Mouse (Mus musculus): ENCODE results near the gene Myrfl. TPM values are rescaled to one million over a fixed set of nuclear protein-coding genes. Genes with fewer than 3 reads are reported as not detected.

Myrfl gene
- total RNA-seq, 2 experiments from 2014 or later, result 0.23 TPM; not detected in 1

- no peak overlapping the region for H3K27ac ChIP-seq
- H3K4me3 ChIP-seq, result no peak overlapping the region
- TF ChIP-seq CTCF (IDR thresholded peaks at IDR 0.05), result no peak
- intact Hi-C loops (cut with DNase I), result no loop called here
- DNase-seq (ENCODE audit: extremely low spot score in 1 of 2, low spot score in 2 of 2), result no peak
Observed at GRCm38 (mm10) chr10:116923651-116924495, 27.2 kb upstream of the Myrfl start.

GRCm38 (mm10) chr10:116922161-116922560 lies 25.4 kb upstream of the Myrfl start:
- no peak overlapping the region for H3K4me3 ChIP-seq
- DNase-seq (ENCODE audit: extremely low spot score in 1 of 2, low spot score in 2 of 2), result no peak
- TF ChIP-seq CTCF (IDR thresholded peaks at IDR 0.05), result no peak
- intact Hi-C loops (cut with DNase I), result no loop called here
- no peak overlapping the region for H3K27ac ChIP-seq

- no peak overlapping the region for H3K4me3 ChIP-seq
- TF ChIP-seq CTCF (IDR thresholded peaks at IDR 0.05), result no peak
- intact Hi-C loops (cut with DNase I), result no loop called here
- DNase-seq (ENCODE audit: extremely low spot score in 1 of 2, low spot score in 2 of 2), result no peak
- H3K27ac ChIP-seq, result no peak overlapping the region
Observed at GRCm38 (mm10) chr10:116921416-116921815, 24.7 kb upstream of the Myrfl start.

GRCm38 (mm10) chr10:116920641-116921040 lies 23.9 kb upstream of the Myrfl start:
- DNase-seq (ENCODE audit: extremely low spot score in 1 of 2, low spot score in 2 of 2), result no peak
- intact Hi-C loops (cut with DNase I), result no loop called here
- Histone ChIP-seq H3K4me3 (no peak overlapping the region), H3K27ac (no peak overlapping the region)
- no peak for TF ChIP-seq CTCF (IDR thresholded peaks at IDR 0.05)

GRCm38 (mm10) chr10:116919368-116920317 lies 22.9 kb upstream of the Myrfl start:
- TF ChIP-seq CTCF (IDR thresholded peaks at IDR 0.05), result no peak

GRCm38 (mm10) chr10:116916581-116916980 lies 19.9 kb upstream of the Myrfl start:
- TF ChIP-seq CTCF (IDR thresholded peaks at IDR 0.05), result no peak
- no peak overlapping the region for H3K27ac ChIP-seq
- no peak overlapping the region for H3K4me3 ChIP-seq
- no peak for DNase-seq (ENCODE audit: extremely low spot score in 1 of 2, low spot score in 2 of 2)
- intact Hi-C loops (cut with DNase I), result no loop called here

More at GRCm38 (mm10) chr10:116919368-116920317, 22.9 kb upstream of the Myrfl start:
- H3K4me3 ChIP-seq, result no peak overlapping the region
- no peak overlapping the region for H3K27ac ChIP-seq
- no peak for DNase-seq (ENCODE audit: extremely low spot score in 1 of 2, low spot score in 2 of 2)
- intact Hi-C loops (cut with DNase I), result no loop called here

- Histone ChIP-seq H3K4me3 (no peak overlapping the region), H3K27ac (no peak overlapping the region)
- intact Hi-C loops (cut with DNase I), result no loop called here
- TF ChIP-seq CTCF (IDR thresholded peaks at IDR 0.05), result no peak
- DNase-seq (ENCODE audit: extremely low spot score in 1 of 2, low spot score in 2 of 2), result no peak
Observed at GRCm38 (mm10) chr10:116915286-116915685, 18.6 kb upstream of the Myrfl start.

GRCm38 (mm10) chr10:116914586-116914985 lies 17.9 kb upstream of the Myrfl start:
- TF ChIP-seq CTCF (IDR thresholded peaks at IDR 0.05), result no peak
- intact Hi-C loops (cut with DNase I), result no loop called here
- Histone ChIP-seq H3K4me3 (no peak overlapping the region), H3K27ac (no peak overlapping the region)
- no peak for DNase-seq (ENCODE audit: extremely low spot score in 1 of 2, low spot score in 2 of 2)

- intact Hi-C loops (cut with DNase I), result no loop called here
- Histone ChIP-seq H3K4me3 (no peak overlapping the region), H3K27ac (no peak overlapping the region)
- no peak for DNase-seq (ENCODE audit: extremely low spot score in 1 of 2, low spot score in 2 of 2)
- no peak for TF ChIP-seq CTCF (IDR thresholded peaks at IDR 0.05)
Observed at GRCm38 (mm10) chr10:116913647-116914273, 17.0 kb upstream of the Myrfl start.

- H3K27ac ChIP-seq, result no peak overlapping the region
- DNase-seq (ENCODE audit: extremely low spot score in 1 of 2, low spot score in 2 of 2), result no peak
- intact Hi-C loops (cut with DNase I), result no loop called here
- no peak overlapping the region for H3K4me3 ChIP-seq
- no peak for TF ChIP-seq CTCF (IDR thresholded peaks at IDR 0.05)
Observed at GRCm38 (mm10) chr10:116912850-116913249, 16.1 kb upstream of the Myrfl start.

- intact Hi-C loops (cut with DNase I), result no loop called here
- DNase-seq (ENCODE audit: extremely low spot score in 1 of 2, low spot score in 2 of 2), result no peak
- Histone ChIP-seq H3K4me3 (no peak overlapping the region), H3K27ac (no peak overlapping the region)
- no peak; the same call in 1 of the 2 replicates for TF ChIP-seq CTCF (IDR thresholded peaks at IDR 0.05)
Observed at GRCm38 (mm10) chr10:116908901-116909642, 12.4 kb upstream of the Myrfl start.

Measured in left cerebral cortex, adult 2 months (tissue).